Mouse (Mus musculus) erythroblast, embryonic 14.5 days (primary cell): ENCODE measurements around the gene Mtcl1.

Source experiments
- GATA1 ChIP-seq: IDR thresholded peaks from 2 replicates; pipeline ENCODE4 v1.6.1; 2012; ENCODE audit warnings: low read length, inconsistent platforms, mixed read lengths
- TAL1 ChIP-seq: IDR thresholded peaks from 3 replicates; pipeline ENCODE4 v1.6.1; 2012; ENCODE audit warnings: low read length, inconsistent platforms, mixed read lengths

DNA sequence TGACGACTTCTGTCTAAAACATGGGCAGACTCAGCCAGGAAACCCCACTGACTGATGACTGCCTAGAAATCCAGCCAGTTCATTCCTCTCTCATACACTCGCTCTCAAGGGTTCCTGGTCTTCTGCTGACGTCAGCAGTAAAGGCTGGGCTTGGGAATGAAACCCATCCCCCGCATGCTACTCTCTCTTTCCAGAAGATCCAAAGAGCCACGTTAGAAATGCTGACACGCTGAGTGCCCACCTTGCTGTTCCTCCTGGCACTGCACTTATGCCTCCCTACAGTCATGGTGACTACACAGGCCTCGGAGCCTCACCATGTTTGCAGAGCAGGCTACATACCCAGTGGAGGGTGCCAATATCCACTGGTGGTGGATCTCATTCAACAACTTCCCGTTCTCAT is 41.7 kb downstream of the Mtcl1 start:
- TF ChIP-seq GATA1 = no peak
- no peak for TF ChIP-seq TAL1
